Mouse (Mus musculus) embryonic fibroblast, embryonic 13.5 days (primary cell): ENCODE data around the gene Sec14l1.

ENCODE experiments used
- CTCF ChIP-seq: IDR thresholded peaks from 2 replicates; pipeline ENCODE4 v1.5.1; 2011; ENCODE audit warnings: mild to moderate bottlenecking, control low read depth, low read length, moderate library complexity, borderline replicate concordance; ENCODE audit not compliant: insufficient read depth
- POLR2A ChIP-seq: IDR thresholded peaks from 2 replicates; pipeline ENCODE4 v1.6.1; 2011; ENCODE audit warnings: low read depth, mild to moderate bottlenecking, control low read depth, low read length, moderate library complexity

DNA sequence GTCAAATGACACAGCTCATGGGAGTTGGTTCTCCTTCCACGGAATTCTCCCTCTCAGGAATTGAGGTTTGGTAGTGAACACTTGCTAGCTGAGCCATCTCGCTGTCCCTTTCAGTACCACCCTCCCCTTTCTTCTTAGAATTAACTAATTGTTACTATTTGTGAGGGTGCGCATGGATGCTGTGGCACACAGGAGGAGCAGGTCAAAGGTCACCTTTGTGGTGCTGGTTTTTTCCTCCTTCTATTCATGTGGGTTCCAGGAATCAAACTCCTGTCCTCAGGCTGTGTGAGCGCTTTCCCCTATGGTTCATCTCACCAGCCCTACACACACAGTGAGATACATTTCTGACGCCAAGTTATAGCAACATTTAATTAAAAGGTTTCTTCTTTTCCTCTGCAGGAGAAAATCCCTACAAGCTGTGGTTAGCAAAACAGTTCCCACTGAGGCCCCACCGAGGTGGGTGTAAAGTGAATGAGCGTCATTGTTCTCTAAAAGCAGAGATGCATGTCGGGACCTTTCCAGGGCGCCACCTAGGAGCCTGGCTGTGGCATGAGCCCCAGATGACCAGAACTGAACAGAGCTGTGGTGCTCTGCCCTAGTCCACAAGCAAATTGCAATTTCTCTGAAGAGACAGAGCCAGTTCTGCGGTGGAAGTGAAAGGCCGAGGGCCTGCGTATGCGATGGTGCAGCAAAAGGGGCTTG, 8.2 kb upstream of the Sec14l1 start:
- TF ChIP-seq POLR2A (no peak), CTCF (no peak)
